Mouse (Mus musculus): ENCODE results near the gene Sh3tc1. TPM values are rescaled to one million over a fixed set of nuclear protein-coding genes. Genes with fewer than 3 reads are reported as not detected.

The Sh3tc1 gene
- polyA plus RNA-seq (2015; fragmentation: Nextera tagmentation; extraction: Ambion mirVana), result 4.1 and 4.6 TPM in 2 replicates

DNA sequence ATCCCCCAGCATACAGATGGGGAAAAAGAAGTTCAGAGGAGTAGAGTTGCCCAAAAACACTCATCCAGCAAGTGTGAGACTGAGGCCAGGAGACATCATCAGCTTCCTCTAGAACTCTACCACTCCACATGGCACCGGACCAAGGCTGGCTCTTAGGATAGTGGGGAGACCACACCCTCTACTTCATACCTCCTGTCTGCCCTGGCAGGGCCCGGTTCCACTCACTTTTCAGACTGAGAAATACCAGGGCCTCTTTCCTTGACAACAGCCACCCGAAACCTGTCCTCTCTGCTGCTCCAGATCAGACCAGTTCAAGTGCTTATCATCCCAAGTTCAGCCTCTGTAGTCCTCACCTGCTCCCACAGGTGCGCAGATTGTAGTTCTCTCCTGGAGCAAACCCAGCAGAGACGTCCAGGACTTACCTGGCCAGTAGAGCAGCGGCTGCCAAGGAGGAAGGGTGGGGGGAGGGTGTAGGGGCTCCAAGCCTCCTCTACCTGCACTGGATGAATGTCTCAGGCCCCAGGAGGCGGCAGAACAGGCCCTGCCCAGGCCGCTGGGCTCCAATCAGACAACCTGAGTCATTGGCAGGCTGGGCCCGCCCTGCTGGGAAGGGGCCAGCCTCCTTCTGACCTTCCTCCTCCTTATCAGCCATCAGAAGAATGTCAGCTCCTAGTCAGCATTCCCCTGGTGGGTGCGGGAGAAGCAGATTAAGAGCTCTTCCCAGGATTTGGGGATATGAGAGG is at the start of gene Sh3tc1:
TSS of gene Sh3tc1 (minus strand) at position 452 of the 743 bp plus-strand sequence.

DNA sequence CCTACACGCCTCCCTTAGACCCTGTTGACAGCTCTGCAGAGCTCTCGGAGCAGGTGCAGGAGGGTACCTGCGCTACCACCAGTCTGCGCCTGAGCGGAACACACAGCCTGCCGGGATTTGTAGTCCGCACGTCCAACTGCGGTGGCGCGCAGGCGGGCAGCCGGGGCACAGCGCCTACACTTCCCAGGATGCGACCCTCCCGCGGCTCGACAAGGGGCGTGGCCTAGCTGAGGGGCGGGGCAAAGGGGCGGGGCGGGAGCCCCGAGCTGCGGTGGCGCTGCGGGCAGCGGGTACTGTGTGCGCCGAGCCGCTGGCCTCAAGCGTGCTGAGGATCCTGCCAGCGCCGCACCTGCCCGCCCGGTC is 17.8 kb upstream of the Sh3tc1 start, which contains the start of gene Ablim2:
TSS of gene Ablim2 (plus strand) at position 242 of the 363 bp plus-strand sequence.

DNA sequence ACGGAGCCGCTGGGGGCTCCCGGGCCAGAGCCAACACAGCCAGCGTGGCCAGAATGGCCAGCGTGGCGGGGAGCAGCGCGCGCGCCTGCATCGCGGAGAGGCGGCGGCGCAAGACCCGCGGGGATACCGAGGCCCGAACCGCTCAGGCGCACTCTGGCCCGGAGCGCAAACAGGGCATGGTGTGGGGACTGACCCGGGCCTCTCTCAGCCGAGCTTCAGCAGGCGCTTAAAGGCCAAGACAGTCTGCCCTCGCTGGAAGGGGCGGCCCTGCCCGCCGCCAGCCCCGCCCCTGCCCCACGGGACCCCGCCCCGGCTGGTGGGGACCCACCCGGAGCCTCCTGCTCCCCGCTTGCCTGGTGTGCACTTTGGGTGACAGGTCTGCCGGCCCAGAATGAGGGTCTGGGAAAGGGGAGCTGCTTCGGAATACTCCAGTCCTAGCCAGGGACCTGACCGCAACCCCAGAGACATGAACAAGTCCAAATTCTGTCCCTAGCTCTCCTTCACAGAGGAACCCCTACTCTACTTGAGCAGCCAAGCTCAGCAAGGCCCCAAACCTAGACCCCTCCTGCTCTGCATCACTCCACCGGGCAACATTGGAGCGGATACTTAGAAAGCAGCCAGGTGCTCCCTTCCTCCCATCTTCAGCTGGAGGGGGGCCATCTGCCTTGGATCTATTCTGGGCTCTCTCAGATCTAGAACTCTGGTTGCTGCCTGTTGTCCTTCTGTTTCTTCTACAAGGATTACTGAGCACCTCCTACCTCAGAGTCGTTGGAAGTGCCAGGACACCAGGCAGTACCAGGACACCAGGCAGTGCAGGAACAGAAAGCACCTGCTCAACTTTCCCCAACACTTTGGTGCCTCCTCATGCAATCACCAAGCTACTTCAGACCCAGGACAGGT is 60.3 kb downstream of the Sh3tc1 start, which contains the start of gene Htra3:
TSS of gene Htra3 (minus strand) at position 527 of the 900 bp plus-strand sequence.

Other genes with a start within 250 kb of the Sh3tc1 start
- 7.7 and 21.5 TPM in 2 replicates for gene Cpz, start 214.3 kb downstream of the Sh3tc1 start, polyA plus RNA-seq (2015; fragmentation: Nextera tagmentation; extraction: Ambion mirVana)
- 1.9 and 2.4 TPM in 2 replicates for gene Trmt44, start 164.9 kb downstream of the Sh3tc1 start, polyA plus RNA-seq (2015; fragmentation: Nextera tagmentation; extraction: Ambion mirVana)
- 6.0 and 6.6 TPM in 2 replicates for gene Acox3, start 156.9 kb downstream of the Sh3tc1 start, polyA plus RNA-seq (2015; fragmentation: Nextera tagmentation; extraction: Ambion mirVana)
- gene Htra3, start 60.2 kb downstream of the Sh3tc1 start, polyA plus RNA-seq (2015; fragmentation: Nextera tagmentation; extraction: Ambion mirVana), result 60.7 and 91.4 TPM in 2 replicates
- 25.2 and 28.9 TPM in 2 replicates for gene Ablim2, start 17.9 kb upstream of the Sh3tc1 start, polyA plus RNA-seq (2015; fragmentation: Nextera tagmentation; extraction: Ambion mirVana)
- 12.8 and 15.3 TPM in 2 replicates for gene Afap1, start 153.3 kb upstream of the Sh3tc1 start, polyA plus RNA-seq (2015; fragmentation: Nextera tagmentation; extraction: Ambion mirVana)

All from skeletal muscle tissue, postnatal 0 days (tissue).